Mouse (Mus musculus) frontal cortex, adult 2 months (tissue): ENCODE results near the gene Ube2t. TPM values are rescaled to one million over a fixed set of nuclear protein-coding genes. Genes with fewer than 3 reads are reported as not detected.

Experiments
- DNase-seq, 2 experiments: peaks; one replicate each; pipeline ENCODE4 v3.0.0; 2022; ENCODE audit warnings: low spot score in 1 of 2; ENCODE audit errors: extremely low spot score in 1 of 2
- polyA plus RNA-seq: library from polyadenylated mRNA; depleted of rRNA; stranded (reverse); fragments of >200 nt; gene quantifications from 2 replicates; pipeline ENCODE4 v1.2.3, GENCODE M21; 2012; rRNA removed

Ube2t gene
- polyA plus RNA-seq, 1 experiment: 2.5 TPM

- no peak for DNase-seq
Measured at GRCm38 (mm10) chr1:135023583-135023982, 61.2 kb downstream of the Ube2t start.

Other genes with a start within 250 kb of the Ube2t start
- 62.4 and 64.8 TPM in 2 replicates for gene Ppp1r12b, start 6.6 kb upstream of the Ube2t start, polyA plus RNA-seq
- gene Lgr6, start 142.7 kb downstream of the Ube2t start, polyA plus RNA-seq: 19.1 and 21.3 TPM in 2 replicates
- gene Ptpn7, start 170.1 kb downstream of the Ube2t start, polyA plus RNA-seq: 0.19 and 0.20 TPM in 2 replicates
- gene Arl8a, start 184.3 kb downstream of the Ube2t start, polyA plus RNA-seq: 337 and 341 TPM in 2 replicates
- gene Gpr37l1, start 205.1 kb downstream of the Ube2t start, polyA plus RNA-seq: 265 and 291 TPM in 2 replicates